Mouse (Mus musculus): ENCODE measurements around the gene Rbm20.
"Not testable (repeated sequence)": the region's sequence is repeated elsewhere in the genome, so short reads cannot be mapped to it uniquely, and the experiment has no call there.

Rbm20 gene

GRCm38 (mm10) chr19:53889555-53889954, 212.4 kb downstream of the Rbm20 start:
- peak; percentile 41 for DNase-seq

- DNase-seq, result no peak
Observed at GRCm38 (mm10) chr19:53890274-53890673, 213.2 kb downstream of the Rbm20 start.

- peak; percentile 67 for DNase-seq
Observed at GRCm38 (mm10) chr19:53890781-53891251, 213.7 kb downstream of the Rbm20 start.

- no peak for DNase-seq
Observed at GRCm38 (mm10) chr19:53891569-53891968, 214.5 kb downstream of the Rbm20 start.

GRCm38 (mm10) chr19:53892061-53892460, 215.0 kb downstream of the Rbm20 start, which contains the start of gene Pdcd4:
TSS of gene Pdcd4 (plus strand) at chr19:53892231.
- DNase-seq, result no peak

- no peak for DNase-seq
Observed at GRCm38 (mm10) chr19:53892838-53893359, 215.8 kb downstream of the Rbm20 start.

- peak; percentile 64 for DNase-seq
Observed at GRCm38 (mm10) chr19:53893711-53894171, 216.6 kb downstream of the Rbm20 start.

GRCm38 (mm10) chr19:53894538-53895121, 217.5 kb downstream of the Rbm20 start:
- DNase-seq, result peak; percentile 68

- DNase-seq, result no peak
Observed at GRCm38 (mm10) chr19:53898046-53898445, 220.9 kb downstream of the Rbm20 start.

GRCm38 (mm10) chr19:53898498-53898897, 221.4 kb downstream of the Rbm20 start:
- DNase-seq, result no peak

GRCm38 (mm10) chr19:53898970-53899900, 222.1 kb downstream of the Rbm20 start:
- no peak for DNase-seq

GRCm38 (mm10) chr19:53899941-53900610, 223.0 kb downstream of the Rbm20 start:
- no peak for DNase-seq

GRCm38 (mm10) chr19:53901931-53902738, 225.0 kb downstream of the Rbm20 start:
- no peak for DNase-seq

GRCm38 (mm10) chr19:53902739-53903487, 225.8 kb downstream of the Rbm20 start:
- peak; percentile 97 for DNase-seq

GRCm38 (mm10) chr19:53903507-53904321, 226.6 kb downstream of the Rbm20 start:
- peak; percentile 70 for DNase-seq

- DNase-seq, result no peak
Observed at GRCm38 (mm10) chr19:53904833-53905480, 227.9 kb downstream of the Rbm20 start.

GRCm38 (mm10) chr19:53906033-53906702, 229.1 kb downstream of the Rbm20 start:
- DNase-seq, result no peak

- not testable (repeated sequence) for DNase-seq
Observed at GRCm38 (mm10) chr19:53906703-53907070, 229.6 kb downstream of the Rbm20 start.

GRCm38 (mm10) chr19:53914950-53915349, 237.8 kb downstream of the Rbm20 start:
- DNase-seq, result no peak
